Mouse (Mus musculus): ENCODE results near the gene Pfkm. TPM values are rescaled to one million over a fixed set of nuclear protein-coding genes. Genes with fewer than 3 reads are reported as not detected.

Gene Pfkm
- polyA plus RNA-seq, 1 experiment from 2014 or later, result 26.7 TPM

DNA sequence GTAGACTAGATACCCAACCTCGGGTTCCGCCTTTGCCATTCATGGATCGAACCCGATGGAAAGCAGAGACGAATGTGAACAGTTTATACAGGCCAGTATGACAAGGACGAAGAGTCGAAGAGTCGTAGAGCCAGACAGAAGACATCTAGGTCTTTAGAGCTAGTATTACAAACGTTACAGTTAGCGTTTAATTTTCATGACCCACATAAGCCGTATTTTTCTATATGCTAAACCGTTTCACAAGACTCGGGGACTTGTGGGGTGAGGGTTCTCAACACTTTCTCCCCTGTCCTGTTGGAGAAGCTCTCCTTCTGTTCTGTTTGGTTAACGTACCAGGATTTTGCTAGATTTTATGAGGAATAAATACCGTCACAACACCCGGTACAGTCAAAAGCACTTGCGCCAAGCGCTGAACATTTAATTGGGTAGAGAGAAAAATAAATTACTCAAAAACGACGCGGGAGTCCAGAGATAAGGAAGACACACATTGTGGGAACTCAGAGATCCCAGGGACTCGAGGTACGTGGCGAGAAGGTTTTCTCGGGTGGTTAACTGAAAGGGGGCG lies 88.3 kb downstream of the Pfkm start:
- Histone ChIP-seq H3K9ac (no peak overlapping the region), H3K27me3 (peaks cover 34% of the 10 kb centered on the region), H3K36me3 (no peaks in the 10 kb centered on the region)

DNA sequence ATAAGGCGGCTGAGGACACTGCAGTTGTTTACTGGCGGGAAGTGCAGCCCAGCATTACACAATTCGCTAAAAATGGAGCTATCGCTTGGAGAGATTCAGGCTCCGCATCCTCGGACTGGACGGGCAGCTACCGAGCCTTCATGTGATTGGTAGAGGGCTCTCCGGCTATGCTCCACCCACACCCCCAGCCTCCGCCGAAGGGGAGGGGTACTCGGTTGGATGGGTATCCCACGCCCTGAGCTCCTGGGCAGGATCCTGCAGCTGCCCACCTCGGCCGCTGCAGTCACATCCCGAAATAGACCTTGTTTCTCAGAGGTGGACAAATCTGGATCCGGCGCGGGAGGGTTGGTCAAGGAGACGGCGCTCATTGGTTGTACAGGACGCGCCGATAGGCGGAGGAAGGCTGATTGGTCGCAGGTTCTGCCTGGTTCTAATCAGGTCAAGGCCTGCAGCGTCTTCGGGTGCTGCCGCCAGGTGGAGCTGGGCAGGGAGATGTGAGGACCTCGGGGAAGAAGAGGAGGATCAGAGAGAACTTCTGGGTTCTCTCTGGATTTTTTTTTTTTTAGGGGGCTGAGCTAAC lies 88.8 kb downstream of the Pfkm start:
- H3K9me3 ChIP-seq (replicated peaks), result no peaks in the 10 kb centered on the region
- no peak overlapping the region for H3K27ac ChIP-seq
- peak overlapping the region; percentile 67 for H3K4me2 ChIP-seq
- WGBS (ENCODE audit: insufficient replicate concordance), result under 1% methylated on average over 30 of the region's 30 CpGs
- peak overlapping the region; percentile 57 for H3K4me3 ChIP-seq (replicated peaks)
- ATAC-seq (ENCODE audit: low read depth) (peak; percentile 96), DNase-seq (peak; percentile 70)
- peaks cover 29% of the 10 kb centered on the region for H3K27me3 ChIP-seq
- no peaks in the 10 kb centered on the region for H3K36me3 ChIP-seq
- H3K9ac ChIP-seq, result no peak overlapping the region
- peaks cover 13% of the 10 kb centered on the region for H3K4me1 ChIP-seq (replicated peaks)

More for the DNA sequence above, 88.3 kb downstream of the Pfkm start:
- peak overlapping the region; percentile 57 for H3K4me3 ChIP-seq (replicated peaks)
- no peaks in the 10 kb centered on the region for H3K9me3 ChIP-seq (replicated peaks)
- H3K4me2 ChIP-seq, result peak overlapping the region; percentile 67
- no peak overlapping the region for H3K27ac ChIP-seq
- DNase-seq (no peak), ATAC-seq (ENCODE audit: low read depth) (no peak)
- peaks cover 13% of the 10 kb centered on the region for H3K4me1 ChIP-seq (replicated peaks)
- WGBS (ENCODE audit: insufficient replicate concordance), result 10% methylated on average over 26 of the region's 26 CpGs

Other genes starting within 250 kb of the Pfkm start
- 8.0 and 8.3 TPM in 2 replicates for gene Hdac7, start 248.1 kb upstream of the Pfkm start, polyA plus RNA-seq (2015; fragmentation: Nextera tagmentation; extraction: Ambion mirVana)
- 0.22 and 0.41 TPM in 2 replicates for gene Vdr, start 182.0 kb upstream of the Pfkm start, polyA plus RNA-seq (2015; fragmentation: Nextera tagmentation; extraction: Ambion mirVana)
- gene Tmem106c, start 128.4 kb upstream of the Pfkm start, polyA plus RNA-seq (2015; fragmentation: Nextera tagmentation; extraction: Ambion mirVana), result 14.8 and 15.8 TPM in 2 replicates
- 0.27 and 0.28 TPM in 2 replicates for gene Col2a1, start 87.9 kb upstream of the Pfkm start, polyA plus RNA-seq (2015; fragmentation: Nextera tagmentation; extraction: Ambion mirVana)
- 17.1 and 21.7 TPM in 2 replicates for gene Senp1, start 1.2 kb downstream of the Pfkm start, polyA plus RNA-seq (2015; fragmentation: Nextera tagmentation; extraction: Ambion mirVana)
- 23.7 and 25.4 TPM in 2 replicates for gene Asb8, start 73.0 kb downstream of the Pfkm start, polyA plus RNA-seq (2015; fragmentation: Nextera tagmentation; extraction: Ambion mirVana)
- gene Ccdc184, start 74.6 kb downstream of the Pfkm start, polyA plus RNA-seq (2015; fragmentation: Nextera tagmentation; extraction: Ambion mirVana), result 0.07 TPM in 1 of 2 replicates, not detected in the other
- not detected in 2 replicates for gene Olfr288, start 103.0 kb downstream of the Pfkm start, polyA plus RNA-seq (2015; fragmentation: Nextera tagmentation; extraction: Ambion mirVana)
- gene Gm44579, start 128.4 kb downstream of the Pfkm start, polyA plus RNA-seq (2015; fragmentation: Nextera tagmentation; extraction: Ambion mirVana), result not detected in 2 replicates
- not detected in 2 replicates for gene Olfr287, start 128.5 kb downstream of the Pfkm start, polyA plus RNA-seq (2015; fragmentation: Nextera tagmentation; extraction: Ambion mirVana)
- gene Olfr286, start 141.9 kb downstream of the Pfkm start, polyA plus RNA-seq (2015; fragmentation: Nextera tagmentation; extraction: Ambion mirVana), result not detected in 2 replicates
- gene H1fnt, start 164.7 kb downstream of the Pfkm start, polyA plus RNA-seq (2015; fragmentation: Nextera tagmentation; extraction: Ambion mirVana), result not detected in 2 replicates
- 0.06 TPM in 1 of 2 replicates, not detected in the other for gene Zfp641, start 203.6 kb downstream of the Pfkm start, polyA plus RNA-seq (2015; fragmentation: Nextera tagmentation; extraction: Ambion mirVana)
- gene Olfr285, start 224.8 kb downstream of the Pfkm start, polyA plus RNA-seq (2015; fragmentation: Nextera tagmentation; extraction: Ambion mirVana), result not detected in 2 replicates
- gene Olfr284, start 248.4 kb downstream of the Pfkm start, polyA plus RNA-seq (2015; fragmentation: Nextera tagmentation; extraction: Ambion mirVana), result not detected in 2 replicates